Mouse (Mus musculus) cerebellum, adult 2 months (tissue): Measurements from ENCODE around the gene Cep350. TPM values are rescaled to one million over a fixed set of nuclear protein-coding genes. Genes with fewer than 3 reads are reported as not detected.

Experiments used
- DNase-seq, 2 experiments: peaks; one replicate each; pipeline ENCODE4 v3.0.0; 2021
- H3K27ac ChIP-seq: fragments of 200-500 bp; 2 replicates; pipeline ENCODE4 v1.5.1; 2012; ENCODE audit warnings: low read length, control low read depth, inconsistent platforms; ENCODE audit not compliant: insufficient read depth
- H3K27me3 ChIP-seq: fragments of 200-500 bp; 2 replicates; pipeline ENCODE4 v1.6.1; 2012; ENCODE audit warnings: inconsistent platforms, mild to moderate bottlenecking, low read length, moderate library complexity; ENCODE audit not compliant: control insufficient read depth, insufficient read depth
- H3K4me1 ChIP-seq: fragments of 200-500 bp; 2 replicates; pipeline ENCODE4 v1.6.1; 2011; ENCODE audit warnings: low read length; ENCODE audit not compliant: control insufficient read depth, insufficient read depth
- H3K4me3 ChIP-seq: fragments of 200-500 bp; replicated peaks from 2 replicates; pipeline ENCODE3; 2011; ENCODE audit warnings: mild to moderate bottlenecking, low read depth, low read length, control low read depth; ENCODE audit not compliant: insufficient read depth
- CTCF ChIP-seq: fragments of 200-500 bp; IDR thresholded peaks from 2 replicates; pipeline ENCODE4 v1.5.1; 2011; ENCODE audit warnings: low read depth, mild to moderate bottlenecking, control low read depth, low read length, moderate library complexity, borderline replicate concordance; ENCODE audit not compliant: insufficient read depth
- POLR2A ChIP-seq: fragments of 200-500 bp; IDR thresholded peaks from 2 replicates; pipeline ENCODE4 v1.6.1; 2011; ENCODE audit warnings: low read length, control low read depth, borderline replicate concordance; ENCODE audit not compliant: insufficient read depth
- WGBS: fragments of 180-500 bp; shearing (Covaris S2); methylation state at CpG from one replicate; pipeline ENCODE4 v1.1.7; 2018; 5-methylcytosine and 5-hydroxymethylcytosine counted together
- polyA plus RNA-seq: library from polyadenylated mRNA; depleted of rRNA; stranded (reverse); fragments of >200 nt; gene quantifications from 2 replicates; pipeline ENCODE4 v1.2.3, GENCODE M21; 2012

The Cep350 gene
- polyA plus RNA-seq, 1 experiment, result 17.4 TPM

DNA sequence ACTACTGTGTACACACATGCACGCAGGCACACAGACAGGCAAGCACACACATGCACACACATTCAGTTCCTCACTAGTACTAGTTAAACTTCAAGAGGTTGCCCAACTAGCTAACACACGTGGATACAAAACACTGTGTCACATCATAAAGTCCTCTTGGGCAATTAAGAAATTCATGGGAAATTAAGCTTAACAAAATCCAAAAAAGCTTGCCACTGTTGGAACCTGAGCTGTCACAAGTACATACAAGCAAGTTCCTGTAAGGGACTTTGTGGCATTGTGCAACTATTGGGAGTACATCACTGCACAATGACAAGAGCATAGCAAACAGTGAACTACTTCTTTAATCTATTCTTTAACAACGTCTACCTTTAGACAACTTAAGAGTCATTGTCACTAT lies 93.5 kb downstream of the Cep350 start:
- Histone ChIP-seq H3K27ac (no peak overlapping the region), H3K4me3 (no peak overlapping the region), H3K4me1 (no peaks in the 10 kb centered on the region), H3K27me3 (no peaks in the 10 kb centered on the region)
- no peak for DNase-seq
- 91% methylated on average over 3 of the region's 3 CpGs for WGBS
- TF ChIP-seq POLR2A (no peak), CTCF (no peak)

DNA sequence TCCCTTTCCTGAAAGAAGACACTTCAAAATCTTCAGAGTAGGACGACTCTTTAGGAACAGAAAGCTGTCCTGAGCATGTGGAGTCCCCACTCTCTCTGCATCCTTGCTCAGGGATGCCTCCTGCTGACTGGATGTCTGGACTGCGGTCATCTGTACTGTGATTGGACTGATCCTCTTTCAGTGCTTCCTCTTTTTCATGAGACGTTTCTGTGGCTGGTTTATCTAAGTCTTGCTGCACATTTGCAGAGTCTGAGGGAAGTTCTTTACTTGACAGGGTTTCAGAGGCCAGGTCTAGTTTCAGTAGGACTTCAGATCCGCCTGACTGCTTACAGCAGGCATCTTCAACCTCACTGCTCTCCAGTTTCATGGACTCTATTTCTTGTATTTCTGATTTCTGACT lies 110.1 kb downstream of the Cep350 start:
- H3K4me3 ChIP-seq, result no peak overlapping the region
- 58% methylated on average over 4 of the region's 4 CpGs for WGBS
- no peak for DNase-seq
- no peaks in the 10 kb centered on the region for H3K27me3 ChIP-seq
- no peak overlapping the region for H3K27ac ChIP-seq
- TF ChIP-seq CTCF, result peak; percentile 50; the same call in 1 of the 2 replicates
- no peak for TF ChIP-seq POLR2A
- no peaks in the 10 kb centered on the region for H3K4me1 ChIP-seq

DNA sequence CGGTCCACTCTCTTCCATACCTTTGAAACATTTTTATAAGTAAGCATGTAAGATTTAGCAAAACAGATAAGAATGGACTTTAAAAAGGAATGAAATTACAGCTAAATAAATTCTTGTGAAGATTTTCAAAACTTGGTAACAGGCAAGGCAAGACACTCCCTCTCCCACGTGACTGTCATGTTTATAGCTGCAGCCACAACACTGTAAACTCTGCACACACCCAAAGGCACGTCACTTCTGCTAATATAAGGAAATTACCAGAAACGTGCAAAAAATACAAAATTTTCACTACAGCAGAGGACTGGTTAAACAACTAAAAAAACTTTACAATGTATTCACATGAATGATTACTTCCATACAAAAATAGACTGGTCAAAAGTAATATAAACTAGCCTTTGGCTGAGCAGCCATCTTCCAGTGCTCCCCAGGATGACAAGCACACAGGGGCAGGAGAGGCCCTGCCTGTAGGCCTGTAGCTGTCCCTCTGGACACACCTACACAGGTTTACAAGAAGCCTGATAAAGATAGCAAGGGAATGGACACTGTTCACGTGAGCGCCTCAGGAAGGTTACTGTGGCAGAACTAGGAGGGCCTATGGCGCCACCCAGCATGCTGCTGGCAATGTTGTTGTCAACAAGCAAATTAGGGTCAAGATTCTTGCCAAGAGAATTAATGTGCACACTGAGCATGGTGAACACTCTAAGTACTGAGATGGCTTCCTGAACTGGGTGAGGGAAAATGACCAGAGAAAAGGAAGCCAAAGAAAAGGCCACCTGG lies 117.9 kb downstream of the Cep350 start:
- peak; percentile 87 to 97 for DNase-seq
- H3K27ac ChIP-seq, result no peak overlapping the region
- H3K4me3 ChIP-seq, result no peak overlapping the region
- 55% methylated on average over 7 of the region's 7 CpGs for WGBS
- TF ChIP-seq CTCF (peak; percentile 12; the same call in 1 of the 2 replicates), POLR2A (no peak)
- H3K27me3 ChIP-seq, result no peaks in the 10 kb centered on the region
- H3K4me1 ChIP-seq, result peaks cover 6% of the 10 kb centered on the region

DNA sequence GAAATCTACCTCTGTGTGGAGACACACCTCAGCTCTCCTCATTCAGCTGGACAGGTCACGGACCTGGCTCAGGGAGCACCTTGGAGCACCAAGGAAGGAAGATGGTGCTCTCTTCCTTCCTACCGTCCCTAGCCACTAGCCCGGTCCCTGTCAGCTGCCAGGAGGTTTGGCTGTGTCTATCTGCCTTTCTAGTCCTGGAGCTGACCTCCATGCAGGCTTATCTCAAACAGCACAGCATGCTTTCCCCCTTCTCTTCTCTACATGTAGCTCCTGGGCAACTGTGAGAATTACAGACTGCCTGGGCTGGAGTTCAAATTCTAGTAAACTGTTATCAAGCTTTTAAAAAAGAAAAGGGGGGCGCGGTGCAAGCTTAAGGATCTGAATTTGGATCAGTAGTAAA lies 120.0 kb downstream of the Cep350 start:
- Histone ChIP-seq H3K4me1 (peaks cover 6% of the 10 kb centered on the region), H3K27me3 (no peaks in the 10 kb centered on the region), H3K27ac (no peak overlapping the region), H3K4me3 (no peak overlapping the region)
- no peak for DNase-seq
- no peak for TF ChIP-seq CTCF
- TF ChIP-seq POLR2A, result no peak
- WGBS, result 97% methylated on average over 5 of the region's 5 CpGs

DNA sequence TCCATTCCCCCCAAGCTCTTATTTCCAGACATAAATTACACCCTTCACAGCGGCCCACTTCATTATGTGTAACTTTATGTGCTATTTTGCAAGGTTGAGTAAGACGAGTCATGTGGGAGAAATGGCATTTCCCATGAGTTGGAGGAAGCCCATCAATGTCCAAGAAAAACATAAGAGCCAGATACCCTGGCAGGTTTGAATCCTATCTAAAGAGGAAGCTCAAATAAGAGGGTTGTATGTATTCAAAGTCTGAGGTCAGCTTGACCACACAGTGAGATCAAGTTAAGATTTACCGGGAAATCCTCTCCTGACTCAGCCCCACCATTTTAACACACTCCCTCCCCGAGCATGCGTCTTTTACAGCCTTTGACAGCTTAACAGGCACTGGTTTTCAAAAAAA lies 128.8 kb downstream of the Cep350 start:
- no peak for DNase-seq
- 90% methylated on average over 5 of the region's 5 CpGs for WGBS
- H3K27ac ChIP-seq, result no peak overlapping the region
- H3K4me1 ChIP-seq, result no peaks in the 10 kb centered on the region
- no peak overlapping the region for H3K4me3 ChIP-seq
- no peak for TF ChIP-seq CTCF
- no peak for TF ChIP-seq POLR2A
- H3K27me3 ChIP-seq, result no peaks in the 10 kb centered on the region

DNA sequence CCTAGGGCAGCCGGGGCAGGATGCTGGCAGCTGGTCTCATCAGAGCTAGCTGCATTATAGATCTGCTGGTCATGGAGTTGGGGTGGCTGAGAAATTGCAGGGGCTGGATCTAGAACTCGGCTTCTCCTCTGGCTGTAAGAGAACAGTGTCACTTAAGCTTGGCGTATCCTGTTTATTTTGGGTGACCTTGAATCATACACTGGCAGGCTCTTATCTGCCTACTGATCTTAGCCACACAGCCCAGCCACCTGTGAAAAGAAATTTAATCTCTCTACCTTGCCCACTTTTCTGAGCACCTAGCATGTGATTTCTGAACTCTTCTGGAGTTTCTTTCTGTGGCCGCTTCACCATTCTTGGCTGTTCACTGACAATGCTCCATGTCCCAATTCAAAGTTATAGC lies 129.5 kb downstream of the Cep350 start:
- WGBS, result 81% methylated on average over 4 of the region's 4 CpGs
- DNase-seq, result no peak
- H3K27me3 ChIP-seq, result no peaks in the 10 kb centered on the region
- H3K27ac ChIP-seq, result no peak overlapping the region
- no peaks in the 10 kb centered on the region for H3K4me1 ChIP-seq
- no peak overlapping the region for H3K4me3 ChIP-seq
- TF ChIP-seq CTCF (no peak), POLR2A (no peak)

DNA sequence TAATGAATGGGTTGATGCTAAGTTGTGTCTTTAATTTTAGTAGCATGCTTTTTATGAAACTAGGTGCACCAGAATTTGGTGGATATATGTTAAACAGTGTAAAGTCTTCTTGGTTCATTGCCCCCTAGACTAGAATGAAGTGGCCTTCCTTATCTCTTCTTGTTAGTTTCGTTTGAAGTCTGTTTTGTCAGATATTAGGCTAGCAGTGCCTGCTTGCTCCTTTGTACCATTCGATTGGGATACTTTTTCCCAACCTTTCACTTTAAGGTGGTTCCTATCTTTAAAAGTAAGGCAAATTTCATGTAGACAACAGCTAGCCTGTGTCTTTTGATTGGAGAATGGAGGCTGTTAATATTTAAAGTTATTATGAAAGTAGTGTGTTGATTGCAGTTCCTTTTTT lies 137.4 kb downstream of the Cep350 start:
- no peak for TF ChIP-seq POLR2A
- no peak for TF ChIP-seq CTCF
- Histone ChIP-seq H3K27me3 (no peaks in the 10 kb centered on the region; the same call in 1 of the 2 replicates), H3K4me1 (no peaks in the 10 kb centered on the region), H3K27ac (no peak overlapping the region), H3K4me3 (no peak overlapping the region)
- WGBS, result 73% methylated on average over 2 of the region's 2 CpGs
- no peak for DNase-seq

DNA sequence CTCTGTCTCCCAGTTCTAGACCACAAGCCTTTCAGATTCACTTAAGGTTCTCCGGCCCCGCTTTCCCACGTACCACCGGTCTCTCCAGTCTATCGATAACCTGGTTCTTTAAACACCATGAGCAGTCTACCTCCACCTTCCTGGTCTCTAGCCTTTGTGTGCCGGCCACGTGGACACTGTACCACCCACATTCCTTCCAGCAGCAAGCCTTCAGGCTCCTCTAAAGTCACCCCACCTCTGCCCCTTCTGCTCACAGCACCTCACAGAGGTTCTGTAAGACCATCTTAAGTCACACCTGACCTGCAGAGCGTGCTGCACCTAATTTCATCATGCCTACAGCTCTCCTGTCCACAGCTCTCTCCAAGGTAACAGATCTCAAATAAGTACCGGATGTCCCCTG lies 139.4 kb downstream of the Cep350 start:
- DNase-seq, result no peak
- TF ChIP-seq POLR2A, result no peak
- no peak for TF ChIP-seq CTCF
- WGBS, result 89% methylated on average over 9 of the region's 9 CpGs
- H3K27me3 ChIP-seq, result no peaks in the 10 kb centered on the region; the same call in 1 of the 2 replicates
- H3K27ac ChIP-seq, result no peak overlapping the region
- no peak overlapping the region for H3K4me3 ChIP-seq
- no peaks in the 10 kb centered on the region for H3K4me1 ChIP-seq
